Mouse (Mus musculus): ENCODE measurements around the gene Nampt. TPM values are rescaled to one million over a fixed set of nuclear protein-coding genes. Genes with fewer than 3 reads are reported as not detected.

Nampt gene
- polyA plus RNA-seq, 1 experiment from 2014 or later: 25.2 TPM

- peak overlapping the region; percentile 17; the same call in 1 of the 2 replicates for H3K27ac ChIP-seq (ENCODE audit: low read length)
- no peak overlapping the region for H3K4me2 ChIP-seq (ENCODE audit: low read depth, low read length)
- H3K4me3 ChIP-seq (replicated peaks; ENCODE audit: low read length): no peak overlapping the region
- peaks cover 3% of the 10 kb centered on the region; the same call in 1 of the 2 replicates for H3K9me3 ChIP-seq (replicated peaks; ENCODE audit: control insufficient read depth, low read length)
- WGBS: 84% methylated on average over 6 of the region's 6 CpGs
- no peak for ATAC-seq (ENCODE audit: insufficient read depth, low FRiP score)
- 0 out of 2 replicates have a peak, but pooled peaks cover 3% of the 10 kb centered on the region for H3K4me1 ChIP-seq (ENCODE audit: control insufficient read depth, insufficient read depth, low read length)
- H3K36me3 ChIP-seq (ENCODE audit: control insufficient read depth, insufficient read depth, low read length): peaks cover 6% of the 10 kb centered on the region; the same call in 1 of the 2 replicates
- H3K27me3 ChIP-seq (ENCODE audit: control insufficient read depth, insufficient read depth, low read length): no peaks in the 10 kb centered on the region
- no peak overlapping the region for H3K9ac ChIP-seq (ENCODE audit: low read length)
Observed at GRCm38 (mm10) chr12:32834781-32835180, 15.4 kb downstream of the Nampt start.

DNA sequence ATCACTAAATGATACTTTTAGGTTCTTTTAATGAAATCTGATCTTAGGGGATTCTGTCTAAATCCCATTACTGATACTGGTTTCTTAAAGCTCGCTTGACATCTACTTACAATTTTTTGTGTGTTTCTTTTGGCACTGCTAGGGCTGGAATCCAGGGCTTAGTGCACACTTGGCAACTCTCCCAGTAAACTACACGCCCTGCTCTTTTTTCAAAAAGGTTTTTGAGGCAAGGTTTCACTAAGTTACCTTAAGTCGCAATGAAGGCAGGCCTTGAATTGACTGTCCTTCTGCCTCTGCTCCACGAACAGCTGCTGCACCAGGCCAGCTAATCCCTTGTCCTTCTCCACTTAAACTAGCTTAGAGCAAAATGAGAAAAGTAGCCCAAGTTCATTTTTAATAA is 15.9 kb downstream of the Nampt start:
- Histone ChIP-seq H3K4me3 (replicated peaks; ENCODE audit: low read length) (no peak overlapping the region), H3K9me3 (replicated peaks; ENCODE audit: control insufficient read depth, low read length) (peaks cover 3% of the 10 kb centered on the region; the same call in 1 of the 2 replicates), H3K4me2 (ENCODE audit: low read depth, low read length) (no peak overlapping the region), H3K27me3 (ENCODE audit: control insufficient read depth, insufficient read depth, low read length) (no peaks in the 10 kb centered on the region), H3K9ac (ENCODE audit: low read length) (no peak overlapping the region), H3K27ac (ENCODE audit: low read length) (no peak overlapping the region), H3K36me3 (ENCODE audit: control insufficient read depth, insufficient read depth, low read length) (peaks cover 6% of the 10 kb centered on the region; the same call in 1 of the 2 replicates), H3K4me1 (ENCODE audit: control insufficient read depth, insufficient read depth, low read length) (0 out of 2 replicates have a peak, but pooled peaks cover 3% of the 10 kb centered on the region)
- no peak for ATAC-seq (ENCODE audit: insufficient read depth, low FRiP score)
- WGBS: 32% methylated on average over 4 of the region's 4 CpGs

DNA sequence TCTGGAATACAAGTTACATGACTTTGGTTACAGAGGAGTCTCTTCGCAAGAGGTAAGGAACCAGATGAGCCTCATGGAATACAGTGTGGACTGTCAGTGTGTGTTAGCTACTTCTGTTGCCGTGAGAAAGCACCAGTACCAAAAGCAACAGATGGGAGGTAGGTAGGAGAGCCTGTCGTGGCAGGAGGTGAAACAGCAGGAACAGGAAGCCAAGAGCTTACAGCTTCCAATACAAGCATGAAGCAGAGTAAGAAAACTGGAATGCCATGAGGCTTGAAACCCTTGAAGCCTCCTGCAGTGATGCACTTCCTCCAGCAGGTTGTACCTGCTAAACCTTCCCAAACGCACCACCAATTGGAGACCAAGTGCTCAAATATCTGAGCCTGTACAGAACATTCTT is 19.1 kb downstream of the Nampt start:
- no peak for ATAC-seq (ENCODE audit: insufficient read depth, low FRiP score)
- H3K4me3 ChIP-seq (replicated peaks; ENCODE audit: low read length): no peak overlapping the region
- H3K27me3 ChIP-seq (ENCODE audit: control insufficient read depth, insufficient read depth, low read length): no peaks in the 10 kb centered on the region
- 82% methylated on average over 4 of the region's 4 CpGs for WGBS
- H3K4me1 ChIP-seq (ENCODE audit: control insufficient read depth, insufficient read depth, low read length): 0 out of 2 replicates have a peak, but pooled peaks cover 3% of the 10 kb centered on the region
- H3K27ac ChIP-seq (ENCODE audit: low read length): no peak overlapping the region
- H3K9ac ChIP-seq (ENCODE audit: low read length): no peak overlapping the region
- no peak overlapping the region for H3K4me2 ChIP-seq (ENCODE audit: low read depth, low read length)
- H3K9me3 ChIP-seq (replicated peaks; ENCODE audit: control insufficient read depth, low read length): peaks cover 3% of the 10 kb centered on the region; the same call in 1 of the 2 replicates
- H3K36me3 ChIP-seq (ENCODE audit: control insufficient read depth, insufficient read depth, low read length): peaks cover 6% of the 10 kb centered on the region

GRCm38 (mm10) chr12:32838954-32839353 is 19.6 kb downstream of the Nampt start:
- H3K4me3 ChIP-seq (replicated peaks; ENCODE audit: low read length): no peak overlapping the region
- 92% methylated on average over 9 of the region's 9 CpGs for WGBS
- no peak for ATAC-seq (ENCODE audit: insufficient read depth, low FRiP score)

GRCm38 (mm10) chr12:32841442-32841900 is 22.1 kb downstream of the Nampt start:
- Histone ChIP-seq H3K9me3 (replicated peaks; ENCODE audit: control insufficient read depth, low read length) (no peaks in the 10 kb centered on the region), H3K9ac (ENCODE audit: low read length) (no peak overlapping the region), H3K4me2 (ENCODE audit: low read depth, low read length) (no peak overlapping the region), H3K4me1 (ENCODE audit: control insufficient read depth, insufficient read depth, low read length) (no peaks in the 10 kb centered on the region), H3K27me3 (ENCODE audit: control insufficient read depth, insufficient read depth, low read length) (no peaks in the 10 kb centered on the region), H3K4me3 (replicated peaks; ENCODE audit: low read length) (no peak overlapping the region), H3K27ac (ENCODE audit: low read length) (no peak overlapping the region), H3K36me3 (ENCODE audit: control insufficient read depth, insufficient read depth, low read length) (no peaks in the 10 kb centered on the region; the same call in 1 of the 2 replicates)
- no peak for ATAC-seq (ENCODE audit: insufficient read depth, low FRiP score)
- WGBS: 59% methylated on average over 7 of the region's 7 CpGs

More at GRCm38 (mm10) chr12:32838954-32839353, 19.6 kb downstream of the Nampt start:
- H3K9me3 ChIP-seq (replicated peaks; ENCODE audit: control insufficient read depth, low read length): 0 out of 2 replicates have a peak, but pooled peaks cover under 1% of the 10 kb centered on the region
- no peaks in the 10 kb centered on the region for H3K27me3 ChIP-seq (ENCODE audit: control insufficient read depth, insufficient read depth, low read length)
- no peak overlapping the region for H3K27ac ChIP-seq (ENCODE audit: low read length)
- H3K4me1 ChIP-seq (ENCODE audit: control insufficient read depth, insufficient read depth, low read length): 0 out of 2 replicates have a peak, but pooled peaks cover 3% of the 10 kb centered on the region
- H3K36me3 ChIP-seq (ENCODE audit: control insufficient read depth, insufficient read depth, low read length): peaks cover 2% of the 10 kb centered on the region
- H3K9ac ChIP-seq (ENCODE audit: low read length): no peak overlapping the region
- H3K4me2 ChIP-seq (ENCODE audit: low read depth, low read length): no peak overlapping the region

DNA sequence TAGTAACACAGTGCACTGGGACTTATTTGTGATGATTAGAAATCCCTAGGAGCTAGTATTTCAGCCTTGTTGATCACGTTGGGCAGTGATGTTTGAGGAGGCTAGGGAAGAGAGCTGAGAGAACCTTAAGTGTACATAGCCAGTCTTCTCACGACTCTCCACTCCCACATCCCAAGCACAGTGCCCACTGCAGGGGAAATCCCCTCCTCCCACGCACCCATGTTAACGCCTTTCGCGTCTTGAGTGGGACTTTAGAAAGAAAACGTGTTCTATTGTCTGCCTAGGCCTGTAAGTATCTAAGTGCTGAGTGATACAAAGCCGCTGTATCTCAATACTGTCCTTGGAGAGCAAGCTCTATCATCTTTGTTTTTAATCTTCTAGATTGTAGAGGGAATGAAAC is 27.0 kb downstream of the Nampt start:
- Histone ChIP-seq H3K4me2 (ENCODE audit: low read depth, low read length) (no peak overlapping the region), H3K27ac (ENCODE audit: low read length) (no peak overlapping the region), H3K36me3 (ENCODE audit: control insufficient read depth, insufficient read depth, low read length) (no peaks in the 10 kb centered on the region; the same call in none of the 2 replicates), H3K27me3 (ENCODE audit: control insufficient read depth, insufficient read depth, low read length) (no peaks in the 10 kb centered on the region), H3K9ac (ENCODE audit: low read length) (no peak overlapping the region), H3K4me1 (ENCODE audit: control insufficient read depth, insufficient read depth, low read length) (no peaks in the 10 kb centered on the region), H3K4me3 (replicated peaks; ENCODE audit: low read length) (no peak overlapping the region), H3K9me3 (replicated peaks; ENCODE audit: control insufficient read depth, low read length) (no peaks in the 10 kb centered on the region)
- ATAC-seq (ENCODE audit: insufficient read depth, low FRiP score): no peak
- WGBS: 85% methylated on average over 8 of the region's 8 CpGs

GRCm38 (mm10) chr12:32853757-32854156 is 34.4 kb downstream of the Nampt start:
- ATAC-seq (ENCODE audit: insufficient read depth, low FRiP score): no peak
- Histone ChIP-seq H3K4me1 (ENCODE audit: control insufficient read depth, insufficient read depth, low read length) (no peaks in the 10 kb centered on the region), H3K4me2 (ENCODE audit: low read depth, low read length) (no peak overlapping the region), H3K27me3 (ENCODE audit: control insufficient read depth, insufficient read depth, low read length) (no peaks in the 10 kb centered on the region), H3K9ac (ENCODE audit: low read length) (no peak overlapping the region), H3K27ac (ENCODE audit: low read length) (no peak overlapping the region), H3K9me3 (replicated peaks; ENCODE audit: control insufficient read depth, low read length) (no peaks in the 10 kb centered on the region), H3K36me3 (ENCODE audit: control insufficient read depth, insufficient read depth, low read length) (0 out of 2 replicates have a peak, but pooled peaks cover 9% of the 10 kb centered on the region), H3K4me3 (replicated peaks; ENCODE audit: low read length) (no peak overlapping the region)
- WGBS: 92% methylated on average over 5 of the region's 5 CpGs

- 0 out of 2 replicates have a peak, but pooled peaks cover 9% of the 10 kb centered on the region for H3K36me3 ChIP-seq (ENCODE audit: control insufficient read depth, insufficient read depth, low read length)
- H3K27ac ChIP-seq (ENCODE audit: low read length): no peak overlapping the region
- WGBS: 72% methylated on average over 6 of the region's 6 CpGs
- H3K9ac ChIP-seq (ENCODE audit: low read length): no peak overlapping the region
- H3K4me2 ChIP-seq (ENCODE audit: low read depth, low read length): no peak overlapping the region
- no peaks in the 10 kb centered on the region for H3K9me3 ChIP-seq (replicated peaks; ENCODE audit: control insufficient read depth, low read length)
- no peak overlapping the region for H3K4me3 ChIP-seq (replicated peaks; ENCODE audit: low read length)
- H3K27me3 ChIP-seq (ENCODE audit: control insufficient read depth, insufficient read depth, low read length): no peaks in the 10 kb centered on the region
- no peak for ATAC-seq (ENCODE audit: insufficient read depth, low FRiP score)
- no peaks in the 10 kb centered on the region for H3K4me1 ChIP-seq (ENCODE audit: control insufficient read depth, insufficient read depth, low read length)
Observed at GRCm38 (mm10) chr12:32854866-32855265, 35.5 kb downstream of the Nampt start.

DNA sequence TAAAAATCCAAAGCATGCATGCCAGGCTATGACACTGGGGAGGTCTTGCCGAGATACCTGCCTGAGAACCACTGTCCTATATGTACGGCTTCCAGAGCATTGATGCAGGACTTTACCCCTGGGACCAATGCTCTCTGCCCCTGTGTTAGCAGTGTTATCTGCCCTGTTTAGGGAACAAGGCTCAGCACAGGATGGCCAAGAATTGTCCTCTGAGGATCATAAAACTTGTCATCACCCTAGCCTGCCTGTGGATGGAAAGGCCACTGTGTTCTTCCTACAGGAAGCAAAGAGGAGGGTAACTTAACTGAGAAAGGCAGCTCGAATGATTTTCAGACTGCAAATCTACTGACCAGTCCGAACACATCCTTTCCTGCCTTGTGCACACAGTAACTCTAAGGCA is 36.1 kb downstream of the Nampt start:
- H3K9ac ChIP-seq (ENCODE audit: low read length): no peak overlapping the region
- H3K4me3 ChIP-seq (replicated peaks; ENCODE audit: low read length): no peak overlapping the region
- H3K27me3 ChIP-seq (ENCODE audit: control insufficient read depth, insufficient read depth, low read length): no peaks in the 10 kb centered on the region
- H3K27ac ChIP-seq (ENCODE audit: low read length): no peak overlapping the region
- H3K4me2 ChIP-seq (ENCODE audit: low read depth, low read length): no peak overlapping the region
- H3K9me3 ChIP-seq (replicated peaks; ENCODE audit: control insufficient read depth, low read length): no peaks in the 10 kb centered on the region
- H3K4me1 ChIP-seq (ENCODE audit: control insufficient read depth, insufficient read depth, low read length): no peaks in the 10 kb centered on the region
- no peak for ATAC-seq (ENCODE audit: insufficient read depth, low FRiP score)
- WGBS: 80% methylated on average over 4 of the region's 4 CpGs
- H3K36me3 ChIP-seq (ENCODE audit: control insufficient read depth, insufficient read depth, low read length): 0 out of 2 replicates have a peak, but pooled peaks cover 9% of the 10 kb centered on the region

Measured in stomach, embryonic 16.5 days (tissue).